ENCODE assay signal across 9 mouse cellular contexts in the genomic region with DNA sequence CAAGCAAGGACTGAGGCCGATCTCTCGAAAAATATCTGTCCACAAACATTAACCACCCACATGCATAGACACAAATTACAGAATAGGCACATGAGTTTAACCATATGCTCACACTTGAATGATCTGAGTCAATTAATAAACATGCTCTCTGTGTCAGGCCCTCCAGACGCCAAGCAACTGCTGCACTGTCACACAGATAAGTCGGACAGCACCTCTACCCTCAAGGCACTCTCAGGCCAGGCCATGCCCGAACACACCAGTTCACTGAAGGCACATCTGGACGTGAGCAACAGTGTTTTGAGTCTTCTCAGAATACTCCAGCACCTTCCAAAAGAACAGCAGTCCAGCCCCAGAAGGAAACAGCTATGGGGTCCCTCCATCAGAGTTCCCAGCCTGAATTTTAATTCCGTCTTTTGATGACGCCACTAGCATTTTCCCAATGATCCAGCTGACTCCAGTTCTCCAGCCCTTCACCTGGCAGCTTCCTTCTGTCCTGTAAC. TPM values are rescaled to one million over a fixed set of nuclear protein-coding genes. Genes with fewer than 3 reads are reported as not detected.
A peak's percentile ranks its signal among the peaks of the same experiment; 100 is the strongest.
DNase-seq lines count a peak whose midpoint lies in the region; ATAC-seq lines count a peak whose summit lies in the region.
"Had no signal": no experiment of that assay in that cellular context is flagged by ENCODE, and none has a peak within 500 bp of the region (broad histone marks: within the 10 kb centered on the region; RNA-seq: fewer than 3 reads in every experiment).

No protein-coding gene starts in this region.

- peak overlapping the region; percentile 31; the same call in 1 of the 2 replicates for H3K9ac ChIP-seq in kidney, embryonic 16.5 days (replicated peaks; ENCODE audit: low read length)
- H3K9ac ChIP-seq in embryonic facial prominence, embryonic 11.5 days (replicated peaks; ENCODE audit: low read length), result peak overlapping the region; percentile 23
- H3K9ac ChIP-seq in neural tube, embryonic 12.5 days, result peak overlapping the region; percentile 97

- H3K4me2 ChIP-seq in kidney, embryonic 16.5 days (replicated peaks; ENCODE audit: low read depth, low read length), result peak overlapping the region; percentile 35
- H3K4me2 ChIP-seq in embryonic facial prominence, embryonic 11.5 days (ENCODE audit: low read depth, low read length), result peak overlapping the region; percentile 19
- H3K4me2 ChIP-seq in neural tube, embryonic 12.5 days (replicated peaks), result peak overlapping the region; percentile 74

- DNase-seq in kidney, adult 18-20 months, result no peak
- DNase-seq in embryonic facial prominence, embryonic 11.5 days (ENCODE audit: low spot score), result no peak
- peak; percentile 5 for DNase-seq in induced T-regulatory cell, adult 2 months (ENCODE audit: low read depth)
- DNase-seq in adrenal gland, postnatal 10 days, result no peak
- no peak for DNase-seq in adrenal gland, adult 18-20 months (ENCODE audit: low spot score in 2 of 2)
- DNase-seq: gastrocnemius, postnatal 36 days had no signal

- H3K4me3 ChIP-seq in kidney, embryonic 16.5 days (ENCODE audit: low read length), result peak overlapping the region; percentile 11; the same call in 1 of the 2 replicates
- H3K4me3 ChIP-seq in embryonic facial prominence, embryonic 11.5 days (ENCODE audit: low read depth, low read length), result peak overlapping the region; percentile 12; the same call in 1 of the 2 replicates
- H3K4me3 ChIP-seq in neural tube, embryonic 12.5 days, result peak overlapping the region; percentile 94

- 35% methylated on average over 8 of the region's 8 CpGs for WGBS in kidney, embryonic 16.5 days
- WGBS in embryonic facial prominence, embryonic 11.5 days, result 21% methylated on average over 8 of the region's 8 CpGs
- WGBS in neural tube, embryonic 12.5 days, result 14% methylated on average over 8 of the region's 8 CpGs

- no peaks in the 10 kb centered on the region for H3K36me3 ChIP-seq in kidney, embryonic 16.5 days (ENCODE audit: insufficient read depth, low read length)
- H3K36me3 ChIP-seq in embryonic facial prominence, embryonic 11.5 days (replicated peaks; ENCODE audit: control insufficient read depth, insufficient read depth, low read depth, low read length), result no peaks in the 10 kb centered on the region
- H3K36me3 ChIP-seq in neural tube, embryonic 12.5 days, result no peaks in the 10 kb centered on the region; the same call in 1 of the 2 replicates

- no peaks in the 10 kb centered on the region for H3K27me3 ChIP-seq in kidney, embryonic 16.5 days (ENCODE audit: insufficient read depth, low read length)
- H3K27me3 ChIP-seq in embryonic facial prominence, embryonic 11.5 days (ENCODE audit: control insufficient read depth, insufficient read depth, low read length), result no peaks in the 10 kb centered on the region
- H3K27me3 ChIP-seq in neural tube, embryonic 12.5 days (replicated peaks), result no peaks in the 10 kb centered on the region

- peaks cover 34% of the 10 kb centered on the region for H3K4me1 ChIP-seq in kidney, embryonic 16.5 days (ENCODE audit: insufficient read depth, low read length)
- H3K4me1 ChIP-seq in embryonic facial prominence, embryonic 11.5 days (ENCODE audit: control insufficient read depth, insufficient read depth, low read length), result peaks cover 4% of the 10 kb centered on the region; the same call in 1 of the 2 replicates
- H3K4me1 ChIP-seq in neural tube, embryonic 12.5 days, result peaks cover 47% of the 10 kb centered on the region

- H3K9me3 ChIP-seq in kidney, embryonic 16.5 days (ENCODE audit: low read length), result no peaks in the 10 kb centered on the region
- H3K9me3 ChIP-seq in embryonic facial prominence, embryonic 11.5 days (replicated peaks; ENCODE audit: control insufficient read depth, low read length), result no peaks in the 10 kb centered on the region
- H3K9me3 ChIP-seq in neural tube, embryonic 12.5 days, result no peaks in the 10 kb centered on the region

- ATAC-seq in kidney, embryonic 16.5 days (ENCODE audit: low FRiP score, low TSS enrichment), result no peak
- ATAC-seq in embryonic facial prominence, embryonic 11.5 days (replicated peaks; ENCODE audit: insufficient number of reproducible peaks, low FRiP score, low TSS enrichment, low read depth), result no peak
- ATAC-seq in neural tube, embryonic 12.5 days (ENCODE audit: low FRiP score, low read depth), result no peak
- ATAC-seq in erythroblast, adult 5-6 weeks (replicated peaks; ENCODE audit: low FRiP score, poor library complexity, severe bottlenecking), result no peak

- peak overlapping the region; percentile 64 for H3K27ac ChIP-seq in kidney, embryonic 16.5 days (ENCODE audit: low read length)
- peak overlapping the region; percentile 31; the same call in 1 of the 2 replicates for H3K27ac ChIP-seq in embryonic facial prominence, embryonic 11.5 days (replicated peaks; ENCODE audit: low read depth, low read length)
- H3K27ac ChIP-seq in neural tube, embryonic 12.5 days, result peak overlapping the region; percentile 93

RNA-seq across cellular contexts. Expression of a gene that starts 2.1 kb away (rescaled TPM):
- polyA plus RNA-seq in kidney, embryonic 16.5 days (2015; fragmentation: Nextera tagmentation; extraction: Ambion mirVana), result 4.6 and 5.1 TPM in 2 replicates
- polyA plus RNA-seq in embryonic facial prominence, embryonic 11.5 days (2014; fragmentation: Nextera tagmentation; extraction: Ambion mirVana), result 10.6 and 11.0 TPM in 2 replicates
- polyA plus RNA-seq in neural tube, embryonic 12.5 days (2016; fragmentation: Nextera tagmentation; extraction: Ambion mirVana), result 18.4 and 19.7 TPM in 2 replicates
- total RNA-seq in adrenal gland, postnatal 10 days (2021), result 10 to 100 TPM; 27.1 to 34.1 TPM
- 10 to 100 TPM; 25.6 to 36.9 TPM for total RNA-seq in adrenal gland, adult 18-20 months (2021)
- 4.8 and 5.2 TPM in 2 replicates for total RNA-seq in erythroblast, adult 5-6 weeks (2015; ENCODE audit: low replicate concordance)
- 2.8 and 3.7 TPM in 2 replicates for total RNA-seq in erythroblast, adult 5-6 weeks (2017; ENCODE audit: low replicate concordance)

RNA-seq across cellular contexts. Expression of a gene that starts 36.9 kb away (rescaled TPM):
- polyA plus RNA-seq in kidney, embryonic 16.5 days (2015; fragmentation: Nextera tagmentation; extraction: Ambion mirVana), result 13.6 and 17.9 TPM in 2 replicates
- 10.2 and 12.8 TPM in 2 replicates for polyA plus RNA-seq in embryonic facial prominence, embryonic 11.5 days (2014; fragmentation: Nextera tagmentation; extraction: Ambion mirVana)
- polyA plus RNA-seq in neural tube, embryonic 12.5 days (2016; fragmentation: Nextera tagmentation; extraction: Ambion mirVana), result 17.2 and 18.6 TPM in 2 replicates
- total RNA-seq in adrenal gland, postnatal 10 days (2021), result 10 to 100 TPM; 11.1 to 18.3 TPM
- 10 to 100 TPM; 19.6 to 20.3 TPM for total RNA-seq in adrenal gland, adult 18-20 months (2021)
- total RNA-seq in erythroblast, adult 5-6 weeks (2015; ENCODE audit: low replicate concordance), result 1.5 and 20.0 TPM in 2 replicates
- total RNA-seq in erythroblast, adult 5-6 weeks (2017; ENCODE audit: low replicate concordance), result 0.77 and 1.5 TPM in 2 replicates

Comparison
In these comparisons a context has a peak if more than half of its experiments do, and no peak if none do; other contexts are left out.
1. H3K27ac ChIP-seq: peak in every context shown above with its lines; median percentile 93 in neural tube, embryonic 12.5 days; 64 in kidney, embryonic 16.5 days; 31 in embryonic facial prominence, embryonic 11.5 days.
2. H3K4me2 ChIP-seq: peak in every context shown above with its lines; median percentile 74 in neural tube, embryonic 12.5 days; 35 in kidney, embryonic 16.5 days; 19 in embryonic facial prominence, embryonic 11.5 days.
3. H3K4me3 ChIP-seq: peak in every context shown above with its lines; median percentile 94 in neural tube, embryonic 12.5 days; 12 in embryonic facial prominence, embryonic 11.5 days; 11 in kidney, embryonic 16.5 days.
4. H3K9ac ChIP-seq: peak in every context shown above with its lines; median percentile 97 in neural tube, embryonic 12.5 days; 31 in kidney, embryonic 16.5 days; 23 in embryonic facial prominence, embryonic 11.5 days.
5. RNA of a gene that starts 2.1 kb away (total RNA-seq): 25.6 to 36.9 TPM in adrenal gland, adult 18-20 months and 27.1 to 34.1 TPM in adrenal gland, postnatal 10 days; 2.8 to 5.2 TPM in erythroblast, adult 5-6 weeks; every median in the first group is over 4 times any median in the second.